Mouse (Mus musculus): ENCODE measurements around the gene Kmt2a.

DNA sequence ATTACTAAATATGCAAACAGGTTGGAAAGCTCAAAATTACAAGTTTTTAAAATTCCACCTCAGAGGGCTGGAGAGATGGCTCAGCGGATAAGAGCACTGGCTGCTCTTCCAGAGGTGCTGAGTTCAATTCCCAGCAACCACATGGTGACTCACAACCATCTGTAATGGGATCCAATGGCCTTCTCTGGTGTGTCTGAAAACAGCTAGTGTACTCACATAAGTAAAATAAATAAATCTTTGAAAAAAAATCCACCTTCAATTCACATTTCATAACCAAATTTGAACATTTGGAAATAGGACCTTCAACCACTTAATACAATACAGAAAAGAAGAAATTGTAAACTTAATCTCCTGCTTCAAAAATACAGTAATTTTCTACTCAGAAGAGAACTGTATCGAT, 38.5 kb upstream of the Kmt2a start:
- TF ChIP-seq CTCF (IDR thresholded peaks at IDR 0.05; ENCODE audit: low read depth, low read length) (no peak), GATA2 (IDR thresholded peaks at IDR 0.05; ENCODE audit: borderline replicate concordance, low read depth, low read length) (no peak), GATA1 (IDR thresholded peaks at IDR 0.05; ENCODE audit: borderline replicate concordance, low read length) (no peak), TAL1 (conservative IDR thresholded peaks at IDR 0.05; ENCODE audit: low read depth, low read length) (no peak)

Measured in G1E (cell line).